Mouse (Mus musculus) forebrain, postnatal 0 days (tissue): ENCODE results near the gene Sik3. TPM values are rescaled to one million over a fixed set of nuclear protein-coding genes. Genes with fewer than 3 reads are reported as not detected.
A peak's percentile ranks its signal among the peaks of the same experiment; 100 is the strongest.

Experiments used
- ATAC-seq: fragments of 200-750 bp; cut with Nextera tagmentation; 2 replicates; pipeline ENCODE4 v1.8.0; 2017; ENCODE audit warnings: mild to moderate bottlenecking, moderate library complexity
- DNase-seq: peaks from one replicate; pipeline ENCODE4 v3.0.0-alpha.2; 2015
- H3K27ac ChIP-seq: fragments of 300-500 bp; sonication (generic); 2 replicates; pipeline ENCODE4 v1.5.1; 2014; ENCODE audit warnings: low read depth, mild to moderate bottlenecking, antibody characterized with exemption, low read length, moderate library complexity, mixed read lengths
- H3K27me3 ChIP-seq: fragments of 300-500 bp; sonication (generic); 2 replicates; pipeline ENCODE4 v1.6.1; 2014; ENCODE audit warnings: mild to moderate bottlenecking, low read length, mixed read lengths; ENCODE audit not compliant: insufficient read depth
- H3K36me3 ChIP-seq: fragments of 300-500 bp; sonication (generic); 2 replicates; pipeline ENCODE4 v1.6.1; 2014; ENCODE audit warnings: mild to moderate bottlenecking, moderate library complexity; ENCODE audit not compliant: insufficient read depth
- H3K4me1 ChIP-seq: fragments of 300-500 bp; sonication (generic); 2 replicates; pipeline ENCODE4 v1.6.1; 2014; ENCODE audit warnings: antibody characterized with exemption; ENCODE audit not compliant: insufficient read depth
- H3K4me2 ChIP-seq: fragments of 300-500 bp; sonication (generic); 2 replicates; pipeline ENCODE4 v1.6.1; 2014; ENCODE audit warnings: low read depth, mild to moderate bottlenecking, moderate library complexity
- H3K4me3 ChIP-seq: fragments of 300-500 bp; sonication (generic); 2 replicates; pipeline ENCODE4 v1.5.1; 2014; ENCODE audit warnings: low read depth, low read length, mixed read lengths
- H3K9ac ChIP-seq: fragments of 300-500 bp; sonication (generic); 2 replicates; pipeline ENCODE4 v1.6.1; 2014; ENCODE audit warnings: mild to moderate bottlenecking
- H3K9me3 ChIP-seq: fragments of 300-500 bp; sonication (generic); 2 replicates; pipeline ENCODE4 v1.6.1; 2016; ENCODE audit warnings: low read length
- CTCF ChIP-seq: sonication (generic); IDR thresholded peaks from 2 replicates; pipeline ENCODE4 v1.5.1; 2016; ENCODE audit warnings: antibody characterized with exemption, control low read depth, low read depth
- WGBS: fragments of 180-500 bp; shearing (Covaris S2); extraction: QIAGEN DNeasy Blood & Tissue Kit; methylation state at CpG from one replicate; pipeline ENCODE4 v1.1.7; 2014; 5-methylcytosine and 5-hydroxymethylcytosine counted together
- polyA plus RNA-seq: library from polyadenylated mRNA; unstranded; fragments of >200 nt; fragmentation: Nextera tagmentation; extraction: Ambion mirVana; gene quantifications from 2 replicates; pipeline ENCODE4 v1.2.1, GENCODE M21; 2015
- total RNA-seq: library from RNA; depleted of rRNA; stranded (reverse); fragments of >200 nt; gene quantifications from 2 replicates; pipeline ENCODE4 v1.2.3, GENCODE M21; 2014

Gene Sik3
- total and polyA plus RNA-seq, 2 experiments from 2014 or later: 9.3 to 27.9 TPM

DNA sequence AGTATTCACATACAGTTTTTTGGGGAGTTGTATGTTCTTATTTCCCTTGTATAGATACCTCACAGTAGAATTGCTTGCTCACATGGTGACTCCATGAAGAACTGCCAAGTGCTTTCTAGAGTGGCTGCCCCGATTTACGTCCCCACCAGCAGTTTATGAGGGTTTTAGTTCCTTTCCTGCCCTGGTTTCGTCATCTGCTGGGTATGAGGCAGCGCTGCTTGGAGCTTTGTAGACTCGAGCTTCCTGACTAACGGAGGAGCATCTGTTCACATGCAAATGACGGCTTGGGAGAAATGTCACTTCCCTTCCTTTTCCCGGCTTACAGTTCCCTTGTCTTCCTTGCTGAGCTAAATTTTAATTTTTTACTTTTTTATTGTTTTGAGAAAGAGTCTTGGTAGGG, 15.4 kb downstream of the Sik3 start:
- peaks cover 4% of the 10 kb centered on the region; the same call in 1 of the 2 replicates for H3K4me1 ChIP-seq
- H3K4me2 ChIP-seq: no peak overlapping the region
- peak; percentile 38; the same call in 1 of the 2 replicates for ATAC-seq
- H3K9ac ChIP-seq: no peak overlapping the region
- H3K27ac ChIP-seq: no peak overlapping the region
- H3K4me3 ChIP-seq: no peak overlapping the region
- DNase-seq: peak; percentile 53
- no peaks in the 10 kb centered on the region for H3K36me3 ChIP-seq
- TF ChIP-seq CTCF: no peak
- no peaks in the 10 kb centered on the region for H3K9me3 ChIP-seq
- 20% methylated on average over 8 of the region's 8 CpGs for WGBS
- H3K27me3 ChIP-seq: no peaks in the 10 kb centered on the region

DNA sequence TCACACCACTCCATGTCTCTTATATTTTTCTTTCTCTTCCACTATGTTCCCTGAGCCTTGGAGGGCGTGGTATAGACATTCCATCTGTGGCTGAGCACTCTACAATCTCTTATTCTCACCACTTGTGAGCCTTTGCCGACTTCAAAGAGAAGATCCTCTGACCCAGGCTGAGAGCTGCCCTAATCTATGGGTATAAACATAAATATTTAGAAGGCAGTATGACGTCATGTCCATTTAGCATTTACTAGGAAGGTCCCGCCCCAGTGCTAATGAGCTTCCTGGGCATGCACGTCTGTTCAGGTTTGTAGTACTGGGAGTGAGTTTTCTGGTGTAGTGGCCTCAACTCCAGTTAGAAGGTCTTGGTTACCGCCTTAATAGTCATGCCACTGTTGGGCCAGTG, 16.9 kb downstream of the Sik3 start:
- no peaks in the 10 kb centered on the region for H3K36me3 ChIP-seq
- DNase-seq (no peak), ATAC-seq (no peak)
- no peak overlapping the region for H3K4me2 ChIP-seq
- H3K27ac ChIP-seq: no peak overlapping the region
- TF ChIP-seq CTCF: no peak
- no peaks in the 10 kb centered on the region for H3K9me3 ChIP-seq
- no peak overlapping the region for H3K9ac ChIP-seq
- H3K4me3 ChIP-seq: no peak overlapping the region
- H3K4me1 ChIP-seq: peaks cover 4% of the 10 kb centered on the region; the same call in 1 of the 2 replicates
- 66% methylated on average over 6 of the region's 6 CpGs for WGBS
- no peaks in the 10 kb centered on the region for H3K27me3 ChIP-seq

DNA sequence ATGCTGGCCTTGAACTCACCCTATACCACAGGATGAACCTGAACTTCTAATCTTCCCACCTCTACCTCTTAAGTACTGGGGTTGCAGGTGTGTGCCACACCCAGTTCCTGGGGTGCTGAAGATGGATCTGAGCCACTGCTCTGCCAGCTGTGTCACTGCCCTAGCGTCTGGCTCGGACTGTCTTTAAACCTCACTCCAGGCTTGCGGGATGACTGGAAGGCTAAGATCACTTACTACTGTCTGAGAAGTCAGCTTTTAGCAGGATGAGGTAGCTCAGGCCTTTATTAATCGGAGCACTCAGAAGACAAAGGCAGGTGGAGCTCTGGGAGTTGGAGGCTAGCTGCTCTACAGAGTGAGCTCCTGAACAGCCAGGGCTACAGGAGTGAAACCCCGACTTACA, 17.6 kb downstream of the Sik3 start:
- no peak overlapping the region for H3K27ac ChIP-seq
- no peak overlapping the region for H3K9ac ChIP-seq
- ATAC-seq (no peak), DNase-seq (no peak)
- H3K9me3 ChIP-seq: no peaks in the 10 kb centered on the region
- no peaks in the 10 kb centered on the region for H3K27me3 ChIP-seq
- peaks cover 4% of the 10 kb centered on the region; the same call in 1 of the 2 replicates for H3K4me1 ChIP-seq
- TF ChIP-seq CTCF: no peak
- H3K4me2 ChIP-seq: no peak overlapping the region
- H3K36me3 ChIP-seq: no peaks in the 10 kb centered on the region
- 86% methylated on average over 5 of the region's 5 CpGs for WGBS
- H3K4me3 ChIP-seq: no peak overlapping the region

DNA sequence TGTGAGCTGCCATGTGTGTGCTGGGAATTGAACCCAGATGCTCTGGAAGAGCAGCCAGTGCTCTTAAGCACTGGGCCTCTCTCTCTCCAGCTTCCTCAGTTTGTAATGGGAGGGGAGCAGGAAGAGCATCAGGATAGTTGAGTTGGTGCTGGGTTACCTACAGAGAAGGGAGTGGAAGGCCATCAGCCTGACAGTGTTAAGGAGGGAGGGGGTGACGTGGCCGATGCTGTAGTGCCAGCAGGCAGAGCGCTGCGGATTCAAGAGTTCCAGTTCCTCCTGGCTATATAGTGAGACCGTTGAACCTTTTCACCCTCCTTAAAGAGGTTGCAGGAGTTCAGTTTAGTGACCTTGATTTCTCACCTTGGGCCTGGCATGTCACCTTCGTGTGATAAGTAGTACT, 18.3 kb downstream of the Sik3 start:
- no peak overlapping the region for H3K9ac ChIP-seq
- no peak overlapping the region for H3K4me3 ChIP-seq
- DNase-seq: no peak
- H3K27me3 ChIP-seq: no peaks in the 10 kb centered on the region
- WGBS: 90% methylated on average over 6 of the region's 6 CpGs
- ATAC-seq: no peak
- no peak overlapping the region for H3K27ac ChIP-seq
- H3K36me3 ChIP-seq: no peaks in the 10 kb centered on the region
- no peak overlapping the region for H3K4me2 ChIP-seq
- no peaks in the 10 kb centered on the region for H3K9me3 ChIP-seq
- peaks cover 3% of the 10 kb centered on the region; the same call in 1 of the 2 replicates for H3K4me1 ChIP-seq
- TF ChIP-seq CTCF: no peak

DNA sequence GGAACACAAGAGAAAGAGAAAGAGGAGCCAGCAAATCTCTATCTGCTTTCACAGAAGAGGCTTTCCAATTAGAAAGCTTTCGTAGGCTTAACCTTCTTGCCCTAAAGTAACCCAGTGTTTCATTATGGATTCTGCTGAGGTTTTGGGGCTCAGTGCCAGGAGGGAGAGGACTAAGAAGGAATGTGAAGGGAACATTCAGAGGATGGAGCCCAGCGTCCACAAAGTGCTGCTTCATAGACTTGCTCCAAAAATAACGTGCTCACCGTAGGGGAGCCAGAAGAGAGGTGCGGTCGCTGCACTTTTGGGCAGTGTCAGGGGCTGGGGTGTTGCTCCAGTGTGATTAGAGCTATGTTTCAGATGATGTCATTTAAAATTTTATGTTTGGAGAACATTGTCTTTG, 19.6 kb downstream of the Sik3 start:
- ATAC-seq (no peak), DNase-seq (no peak)
- TF ChIP-seq CTCF: no peak
- Histone ChIP-seq H3K36me3 (no peaks in the 10 kb centered on the region), H3K27ac (no peak overlapping the region), H3K9me3 (no peaks in the 10 kb centered on the region), H3K4me1 (no peaks in the 10 kb centered on the region; the same call in 1 of the 2 replicates), H3K9ac (no peak overlapping the region), H3K4me2 (no peak overlapping the region), H3K4me3 (no peak overlapping the region), H3K27me3 (no peaks in the 10 kb centered on the region)
- WGBS: 43% methylated on average over 6 of the region's 6 CpGs

DNA sequence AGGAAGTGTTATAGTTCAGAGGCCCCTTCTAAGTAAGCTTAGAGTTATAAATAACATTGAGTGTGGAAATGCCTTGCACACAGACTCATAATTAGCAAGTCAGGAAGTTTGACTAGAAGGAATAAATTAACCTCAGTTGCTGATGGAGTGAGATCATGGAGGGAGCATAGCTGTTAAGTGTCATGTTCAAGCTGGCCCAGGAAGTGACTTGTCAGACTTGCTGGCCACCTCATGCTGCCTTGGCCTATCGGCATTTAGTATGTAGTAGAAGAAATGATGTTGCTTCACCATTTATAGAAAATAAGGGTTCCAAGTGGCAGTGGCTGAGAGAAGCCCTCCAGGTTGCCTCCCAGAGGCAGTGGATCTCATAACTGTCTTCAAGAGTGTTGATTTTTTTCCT, 20.4 kb downstream of the Sik3 start:
- H3K4me1 ChIP-seq: no peaks in the 10 kb centered on the region; the same call in 1 of the 2 replicates
- no peaks in the 10 kb centered on the region for H3K36me3 ChIP-seq
- H3K9ac ChIP-seq: no peak overlapping the region
- H3K9me3 ChIP-seq: no peaks in the 10 kb centered on the region
- H3K4me3 ChIP-seq: no peak overlapping the region
- H3K4me2 ChIP-seq: no peak overlapping the region
- no peak for TF ChIP-seq CTCF
- WGBS: 88% methylated on average over 1 of the region's 1 CpGs
- ATAC-seq (no peak), DNase-seq (no peak)
- no peaks in the 10 kb centered on the region for H3K27me3 ChIP-seq
- no peak overlapping the region for H3K27ac ChIP-seq

DNA sequence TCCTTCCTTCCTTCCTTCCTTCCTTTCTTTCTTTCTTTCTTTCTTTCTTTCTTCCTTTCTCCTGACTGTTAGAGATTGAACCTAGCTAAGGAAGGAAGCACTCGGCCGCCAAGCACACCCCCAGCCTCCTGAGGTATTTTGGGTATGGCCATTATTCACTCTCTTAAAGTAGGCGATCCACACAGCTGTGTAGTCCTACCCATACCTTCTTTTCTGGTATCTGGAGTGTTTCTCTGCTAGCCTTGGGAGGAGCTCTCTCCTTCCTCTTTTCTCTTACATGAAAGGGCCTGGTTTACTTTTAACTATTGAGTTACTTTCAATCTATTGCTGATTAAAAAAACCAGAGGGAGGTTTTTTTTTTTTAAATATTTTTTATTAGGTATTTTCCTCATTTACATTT, 21.2 kb downstream of the Sik3 start:
- no peaks in the 10 kb centered on the region; the same call in 1 of the 2 replicates for H3K4me1 ChIP-seq
- no peak overlapping the region for H3K4me3 ChIP-seq
- no peak for ATAC-seq
- H3K27ac ChIP-seq: no peak overlapping the region
- no peak overlapping the region for H3K4me2 ChIP-seq
- 94% methylated on average over 3 of the region's 3 CpGs for WGBS
- no peaks in the 10 kb centered on the region for H3K27me3 ChIP-seq
- no peak for TF ChIP-seq CTCF
- no peaks in the 10 kb centered on the region for H3K36me3 ChIP-seq
- H3K9me3 ChIP-seq: no peaks in the 10 kb centered on the region
- no peak for DNase-seq
- H3K9ac ChIP-seq: no peak overlapping the region
